Mouse (Mus musculus) right cerebral cortex, adult 18-20 months (tissue): ENCODE data around the gene Rab3ip.
A peak's percentile ranks its signal among the peaks of the same experiment; 100 is the strongest.

Source experiments
- DNase-seq: peaks from one replicate; pipeline ENCODE4 v3.0.0; 2022; ENCODE audit warnings: mixed read lengths

The Rab3ip gene

GRCm38 (mm10) chr10:116919368-116920317 lies 30.9 kb downstream of the Rab3ip start:
- DNase-seq, result no peak

DNA sequence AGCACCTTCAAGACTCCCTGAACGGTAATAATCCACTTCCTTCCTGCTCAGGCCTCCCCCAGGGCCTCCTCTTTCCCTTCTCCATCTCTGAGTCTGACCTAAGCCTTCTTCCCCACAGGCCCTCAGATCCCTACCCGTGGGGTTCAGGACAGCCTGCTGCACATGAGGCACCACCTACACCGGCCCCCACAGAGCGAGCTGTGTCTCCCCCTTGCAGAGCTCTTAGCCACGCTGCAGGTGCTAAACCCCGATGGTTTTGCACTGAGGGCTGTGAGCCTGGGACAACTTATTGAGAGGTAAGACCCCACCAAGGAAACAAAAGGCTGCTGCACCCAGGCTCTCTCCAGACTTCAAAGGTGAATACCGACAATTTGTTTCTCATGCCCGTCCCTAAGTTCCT lies 34.0 kb downstream of the Rab3ip start:
- DNase-seq, result no peak

GRCm38 (mm10) chr10:116915286-116915685 lies 35.3 kb downstream of the Rab3ip start:
- no peak for DNase-seq

DNA sequence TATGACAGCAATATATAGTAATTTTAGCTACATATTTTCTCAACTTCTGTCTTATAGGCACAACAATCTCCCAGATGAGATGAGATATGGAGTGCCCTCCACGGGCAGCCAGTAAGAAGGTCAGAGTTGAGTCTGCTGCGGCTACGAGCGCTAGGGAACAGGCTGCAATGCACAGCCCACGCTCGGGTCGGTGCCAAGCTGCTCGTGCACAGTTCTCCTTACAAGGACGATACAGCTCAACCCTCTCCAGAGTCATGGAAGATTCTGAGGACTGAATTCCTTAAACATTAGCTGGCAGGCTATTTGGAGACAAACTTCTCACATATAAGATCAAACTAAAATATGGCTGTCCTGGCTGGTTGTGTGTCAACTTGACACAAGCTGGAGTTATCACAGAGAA lies 36.0 kb downstream of the Rab3ip start:
- no peak for DNase-seq

DNA sequence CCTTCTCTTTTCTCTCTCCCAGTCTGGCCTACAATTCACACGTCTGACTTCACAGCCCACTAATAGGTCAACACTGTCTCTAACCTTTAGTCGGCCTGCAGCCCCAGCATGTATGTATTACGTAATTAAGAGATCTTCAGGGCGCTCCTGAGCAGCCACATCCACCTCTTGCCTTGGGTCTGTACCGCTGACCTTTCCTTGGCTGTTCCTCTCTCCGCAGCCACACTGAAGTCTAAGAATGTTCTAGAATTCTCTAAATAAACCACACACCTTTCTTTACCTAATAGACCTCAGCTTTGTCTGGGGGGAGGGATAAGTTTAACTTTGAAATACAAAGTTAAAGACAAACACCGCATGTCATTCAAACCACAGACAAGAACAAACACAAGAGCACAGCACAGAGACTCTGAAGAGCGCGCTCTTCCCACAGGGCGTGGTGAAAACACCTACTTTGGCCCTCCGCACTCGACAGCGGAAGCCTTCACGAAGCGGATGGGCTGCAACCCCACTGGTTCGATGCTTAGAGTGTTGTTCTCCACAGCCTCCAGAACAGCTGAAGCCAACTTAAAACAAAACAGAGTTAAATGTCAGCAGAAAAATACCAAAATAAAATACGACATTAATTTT lies 36.8 kb downstream of the Rab3ip start:
- no peak for DNase-seq

GRCm38 (mm10) chr10:116912850-116913249 lies 37.7 kb downstream of the Rab3ip start:
- no peak for DNase-seq

DNA sequence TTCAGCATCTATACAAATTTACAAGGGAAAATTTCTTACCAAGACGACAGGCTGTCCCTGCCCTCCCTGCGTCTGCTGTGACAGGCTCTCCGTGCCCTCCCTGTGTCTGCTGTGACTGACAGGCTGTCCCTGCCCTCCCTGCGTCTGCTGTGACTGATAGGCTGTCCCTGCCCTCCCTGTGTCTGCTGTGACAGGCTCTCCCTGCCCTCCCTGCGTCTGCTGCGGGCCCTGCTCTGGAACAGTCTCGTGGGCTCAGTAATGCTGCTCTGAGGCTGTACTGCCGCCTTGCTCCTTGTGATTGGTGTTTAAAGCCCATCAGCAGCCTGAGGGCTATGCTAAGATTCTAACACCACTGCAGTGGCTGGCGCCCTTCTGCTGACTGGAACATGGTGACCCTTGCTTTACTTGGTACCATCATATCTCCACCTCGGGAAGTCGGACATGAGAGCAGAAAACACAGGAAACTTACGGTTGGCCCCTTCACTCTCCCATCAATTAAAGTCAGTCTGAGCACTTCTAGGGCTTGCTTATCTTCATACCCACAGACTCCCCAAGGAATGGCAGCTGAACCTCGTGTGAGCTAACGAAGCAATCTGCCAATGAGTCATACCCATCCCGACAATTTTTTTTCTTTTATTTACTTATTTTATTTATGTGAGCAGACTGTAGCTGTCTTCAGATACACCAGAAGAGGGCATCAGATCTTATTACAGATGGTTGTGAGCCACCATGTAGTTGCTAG lies 41.5 kb downstream of the Rab3ip start:
- DNase-seq, result no peak

GRCm38 (mm10) chr10:116906794-116907193 lies 43.8 kb downstream of the Rab3ip start:
- DNase-seq, result no peak

GRCm38 (mm10) chr10:116904503-116904908 lies 46.1 kb downstream of the Rab3ip start:
- no peak for DNase-seq

DNA sequence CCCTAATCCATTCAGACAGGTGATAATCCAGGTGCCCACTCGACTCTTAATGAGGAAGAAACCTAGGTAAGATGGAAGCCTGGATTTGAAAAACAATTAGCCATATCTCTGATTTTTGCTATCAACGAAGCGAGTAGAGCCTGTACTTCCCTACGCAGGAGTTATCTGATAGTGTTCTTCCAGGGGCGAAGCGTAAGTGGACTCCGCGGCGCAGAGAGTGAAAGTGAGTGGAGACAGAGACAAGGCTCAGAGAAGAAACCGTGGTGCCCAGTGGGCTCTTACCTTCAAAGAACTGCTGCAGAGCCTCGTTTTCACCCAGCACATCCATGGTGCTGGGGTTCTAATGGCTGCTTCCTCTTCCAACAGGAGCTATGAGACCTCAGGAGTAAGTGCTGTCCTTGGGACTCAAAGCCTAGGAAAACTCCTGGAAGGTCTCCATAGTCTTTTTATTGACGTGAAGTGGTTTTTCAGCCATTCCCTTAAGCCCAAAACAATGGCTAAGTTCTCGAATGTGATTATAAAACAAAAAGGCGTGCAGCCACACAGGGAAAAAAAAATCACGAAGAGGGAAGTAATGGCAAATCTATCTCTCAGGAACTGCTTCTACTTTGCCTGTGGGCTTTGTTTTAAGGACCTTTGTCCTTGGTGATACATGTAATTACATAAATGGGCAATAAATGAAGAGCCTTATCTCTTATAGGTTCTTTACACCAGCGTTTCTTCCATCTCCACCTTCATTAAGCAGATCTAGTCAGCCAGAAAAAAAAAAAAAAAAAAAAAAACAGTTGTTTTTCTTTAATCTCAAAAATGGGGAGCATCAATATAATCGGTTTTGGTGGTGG lies 54.0 kb downstream of the Rab3ip start, which contains the start of gene Myrfl:
Gene Myrfl, minus strand, starts transcription at position 584 of the 842 bp plus-strand sequence.
- no peak for DNase-seq

GRCm38 (mm10) chr10:116895108-116895833 lies 55.3 kb downstream of the Rab3ip start:
- no peak for DNase-seq

GRCm38 (mm10) chr10:116894540-116894939 lies 56.0 kb downstream of the Rab3ip start:
- no peak for DNase-seq

GRCm38 (mm10) chr10:116893753-116894152 lies 56.8 kb downstream of the Rab3ip start:
- DNase-seq, result peak; percentile 29

DNA sequence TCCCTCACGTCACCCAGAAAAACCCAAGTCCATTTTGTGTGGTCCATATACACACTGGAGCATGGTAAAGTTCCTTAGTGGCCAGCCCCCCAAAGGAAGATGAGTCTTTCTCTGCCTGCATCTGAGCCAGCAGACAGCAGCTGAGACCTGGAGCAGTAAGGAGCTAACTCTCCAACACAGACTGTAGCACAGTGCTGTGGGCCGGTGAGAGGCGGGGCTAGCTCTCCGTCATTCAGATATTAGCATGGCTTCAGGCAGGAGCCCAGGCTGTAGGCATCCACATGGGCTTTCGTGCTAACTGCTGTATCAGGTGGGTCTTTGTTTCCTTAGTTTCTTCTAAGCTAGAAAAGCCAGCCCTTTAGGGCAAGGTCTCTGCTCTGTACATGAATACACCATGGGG lies 60.0 kb downstream of the Rab3ip start:
- DNase-seq, result no peak

DNA sequence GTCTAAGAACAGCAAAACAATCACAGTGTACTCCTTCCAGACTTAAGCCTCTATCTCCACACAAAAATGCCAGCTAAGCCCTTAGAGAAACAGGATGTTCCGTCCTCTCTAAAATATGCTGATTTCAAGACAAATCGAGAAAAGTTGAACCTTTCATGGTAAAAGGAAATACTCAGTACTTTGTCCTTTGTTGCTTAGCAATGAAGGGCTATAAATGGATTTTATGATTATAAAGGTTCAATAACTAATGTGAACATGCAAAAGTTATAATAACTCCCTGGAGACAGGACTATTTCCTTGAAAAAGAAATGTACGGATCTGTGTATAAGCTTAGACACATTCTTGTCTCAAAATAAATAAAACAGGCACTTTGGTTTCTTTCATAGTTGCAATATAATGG lies 66.0 kb downstream of the Rab3ip start:
- DNase-seq, result no peak

GRCm38 (mm10) chr10:116883531-116883930 lies 67.0 kb downstream of the Rab3ip start:
- no peak for DNase-seq

DNA sequence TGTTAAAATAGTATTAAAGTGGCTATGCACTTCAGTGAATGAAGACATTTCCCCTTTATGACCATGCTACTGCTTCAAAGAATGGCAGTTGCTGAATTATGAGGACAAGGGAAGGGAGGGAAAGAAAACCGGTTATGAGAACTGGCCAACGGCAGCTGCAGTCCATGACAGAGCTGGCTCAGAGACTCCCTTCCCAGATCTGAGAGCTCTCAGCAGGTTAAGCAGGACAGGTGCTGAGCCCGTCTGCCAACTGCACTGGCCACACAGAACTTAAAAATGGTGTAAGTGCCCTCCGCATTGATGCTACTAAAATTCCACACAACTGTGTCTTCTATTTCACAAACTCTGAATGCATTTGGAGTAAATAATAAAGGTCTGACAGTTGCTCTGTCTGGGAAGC lies 73.1 kb downstream of the Rab3ip start:
- DNase-seq, result no peak

DNA sequence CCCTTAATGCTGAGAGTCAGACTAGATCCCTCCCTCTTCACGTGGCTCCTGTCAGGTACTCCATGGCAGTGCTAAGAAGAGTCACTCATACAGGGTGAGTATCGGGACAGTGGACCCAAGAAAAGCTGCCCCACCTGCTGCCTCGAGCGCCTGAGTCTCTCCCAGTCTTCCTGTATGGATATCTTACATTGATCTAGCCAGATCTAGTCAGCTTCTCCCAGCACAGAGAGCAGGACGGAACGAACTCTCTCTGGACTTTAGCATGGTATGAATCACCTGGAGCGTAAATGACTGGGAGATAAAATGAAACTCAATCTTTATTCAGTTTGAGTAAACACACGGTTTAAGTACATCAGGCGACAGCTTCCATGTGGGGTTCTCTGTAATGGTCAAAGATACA lies 76.1 kb downstream of the Rab3ip start:
- no peak for DNase-seq

DNA sequence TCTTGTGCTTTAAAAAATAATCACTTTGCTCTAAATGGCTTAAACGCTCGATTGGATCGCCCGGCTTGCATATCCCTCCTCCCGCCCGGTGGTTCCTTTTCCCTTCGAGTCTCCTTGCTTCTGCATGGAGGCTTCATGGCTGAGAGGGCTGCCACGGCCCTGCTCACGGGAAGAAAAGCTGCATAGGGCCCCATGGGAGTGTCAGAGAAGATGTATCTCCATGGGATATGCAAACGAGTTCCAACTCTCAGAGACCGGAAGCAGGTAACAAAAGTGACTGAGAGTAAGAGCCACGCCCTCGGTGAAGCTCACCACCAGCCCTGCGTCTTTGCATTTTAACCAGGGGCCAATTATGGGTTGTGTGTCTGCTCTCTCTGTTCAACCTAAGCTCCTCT lies 78.6 kb downstream of the Rab3ip start:
- DNase-seq, result no peak

DNA sequence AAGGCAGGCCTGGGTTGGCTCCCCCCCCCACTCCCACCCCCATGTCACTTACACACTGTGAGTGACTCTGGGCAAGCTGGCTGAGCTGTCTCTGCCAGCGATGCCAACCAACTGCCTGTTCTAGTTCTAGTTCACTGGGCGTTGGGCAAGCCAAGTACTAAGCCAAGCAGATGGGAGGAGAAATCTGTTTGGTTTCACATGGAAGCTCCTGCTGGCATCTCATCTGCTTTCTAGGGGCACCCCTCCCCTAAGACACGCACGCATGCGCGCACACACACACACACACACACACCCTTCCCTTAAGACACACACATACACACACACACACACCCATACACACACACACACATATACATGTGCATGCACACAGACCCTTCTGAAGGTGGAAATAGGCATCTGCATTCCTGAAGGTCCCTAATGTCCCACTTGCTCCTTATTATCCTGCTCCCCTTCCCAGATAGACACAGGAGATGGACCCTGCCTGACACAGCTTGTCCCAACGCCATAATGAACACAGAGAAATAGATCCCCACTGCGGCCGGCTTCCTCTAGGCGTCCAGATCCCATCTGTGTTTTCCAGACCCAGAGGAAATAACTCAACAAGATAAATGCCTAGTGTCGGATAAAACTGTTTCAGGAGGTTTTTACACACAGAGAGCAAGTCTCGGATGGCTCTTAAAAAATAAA lies 79.1 kb downstream of the Rab3ip start:
- DNase-seq, result peak; percentile 30

DNA sequence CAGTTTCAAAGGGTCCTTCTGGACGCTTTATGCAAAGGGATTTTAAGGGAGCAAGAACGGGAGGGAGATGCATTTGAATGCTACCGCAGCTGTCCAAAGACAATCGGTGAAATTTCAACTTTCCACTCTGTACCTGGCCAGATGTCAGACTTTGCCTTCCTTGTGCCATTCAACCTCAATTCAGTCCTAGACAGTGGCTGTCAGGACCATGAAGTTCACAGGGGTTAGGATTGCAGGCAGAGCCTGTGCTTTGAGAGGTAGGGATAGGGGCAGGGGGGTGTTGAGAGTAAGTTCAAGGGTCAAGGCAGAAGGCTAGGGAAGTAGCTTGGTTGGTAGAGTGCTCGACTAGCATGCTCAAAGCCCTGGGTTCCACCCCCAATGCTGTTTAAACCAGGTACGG lies 79.8 kb downstream of the Rab3ip start:
- DNase-seq, result no peak
